Mouse (Mus musculus) stomach, postnatal 0 days (tissue): ENCODE measurements around the gene Robo2.

ENCODE experiments used
- CTCF ChIP-seq: IDR thresholded peaks from 2 replicates; pipeline ENCODE4 v1.5.1; 2016; ENCODE audit warnings: antibody characterized with exemption, low read depth, mild to moderate bottlenecking, moderate library complexity
- EP300 ChIP-seq: optimal IDR thresholded peaks from 2 replicates; pipeline ENCODE3; 2016; ENCODE audit warnings: antibody characterized with exemption

GRCm38 (mm10) chr16:74241534-74241933 lies 170.1 kb downstream of the Robo2 start:
- TF ChIP-seq CTCF (no peak), EP300 (no peak)
